Mouse (Mus musculus) lung, embryonic 16.5 days (tissue): ENCODE measurements around the gene Slc25a21. TPM values are rescaled to one million over a fixed set of nuclear protein-coding genes. Genes with fewer than 3 reads are reported as not detected.

Experiments used
- ATAC-seq: fragments of 200-750 bp; cut with Nextera tagmentation; 2 replicates; pipeline ENCODE4 v1.8.0; 2017; ENCODE audit warnings: low read depth, mild to moderate bottlenecking, moderate library complexity
- H3K27ac ChIP-seq: fragments of 300-500 bp; sonication (generic); 2 replicates; pipeline ENCODE4 v1.5.1; 2014; ENCODE audit warnings: mild to moderate bottlenecking, control low read depth, low read length
- H3K27me3 ChIP-seq: fragments of 300-500 bp; sonication (generic); 2 replicates; pipeline ENCODE4 v1.6.1; 2014; ENCODE audit warnings: low read depth, low read length, mixed read lengths; ENCODE audit not compliant: control insufficient read depth, insufficient read depth
- H3K36me3 ChIP-seq: fragments of 300-500 bp; sonication (generic); 2 replicates; pipeline ENCODE4 v1.6.1; 2014; ENCODE audit warnings: low read length; ENCODE audit not compliant: control insufficient read depth, insufficient read depth
- H3K4me1 ChIP-seq: fragments of 300-500 bp; sonication (generic); replicated peaks from 2 replicates; pipeline ENCODE4 v1.6.1; 2014; ENCODE audit warnings: low read length, mixed read lengths; ENCODE audit not compliant: control insufficient read depth, insufficient read depth
- H3K4me2 ChIP-seq: fragments of 300-500 bp; sonication (generic); 2 replicates; pipeline ENCODE4 v1.6.1; 2014; ENCODE audit warnings: low read depth, low read length, control low read depth
- H3K4me3 ChIP-seq: fragments of 300-500 bp; sonication (generic); 2 replicates; pipeline ENCODE4 v1.5.1; 2014; ENCODE audit warnings: mild to moderate bottlenecking, low read length, control low read depth
- H3K9ac ChIP-seq: fragments of 300-500 bp; sonication (generic); 2 replicates; pipeline ENCODE4 v1.6.1; 2014; ENCODE audit warnings: low read length, control low read depth
- H3K9me3 ChIP-seq: fragments of 300-500 bp; sonication (generic); 2 replicates; pipeline ENCODE4 v1.6.1; 2016; ENCODE audit warnings: low read length; ENCODE audit not compliant: control insufficient read depth
- WGBS: fragments of 180-500 bp; shearing (Covaris S2); extraction: QIAGEN DNeasy Blood & Tissue Kit; methylation state at CpG from one replicate; pipeline ENCODE4 v1.1.7; 2014; 5-methylcytosine and 5-hydroxymethylcytosine counted together
- polyA plus RNA-seq: library from polyadenylated mRNA; unstranded; fragments of >200 nt; fragmentation: Nextera tagmentation; extraction: Ambion mirVana; gene quantifications from 2 replicates; pipeline ENCODE4 v1.2.1, GENCODE M21; 2015

Gene Slc25a21
- polyA plus RNA-seq, result 0.30 and 0.45 TPM in 2 replicates

DNA sequence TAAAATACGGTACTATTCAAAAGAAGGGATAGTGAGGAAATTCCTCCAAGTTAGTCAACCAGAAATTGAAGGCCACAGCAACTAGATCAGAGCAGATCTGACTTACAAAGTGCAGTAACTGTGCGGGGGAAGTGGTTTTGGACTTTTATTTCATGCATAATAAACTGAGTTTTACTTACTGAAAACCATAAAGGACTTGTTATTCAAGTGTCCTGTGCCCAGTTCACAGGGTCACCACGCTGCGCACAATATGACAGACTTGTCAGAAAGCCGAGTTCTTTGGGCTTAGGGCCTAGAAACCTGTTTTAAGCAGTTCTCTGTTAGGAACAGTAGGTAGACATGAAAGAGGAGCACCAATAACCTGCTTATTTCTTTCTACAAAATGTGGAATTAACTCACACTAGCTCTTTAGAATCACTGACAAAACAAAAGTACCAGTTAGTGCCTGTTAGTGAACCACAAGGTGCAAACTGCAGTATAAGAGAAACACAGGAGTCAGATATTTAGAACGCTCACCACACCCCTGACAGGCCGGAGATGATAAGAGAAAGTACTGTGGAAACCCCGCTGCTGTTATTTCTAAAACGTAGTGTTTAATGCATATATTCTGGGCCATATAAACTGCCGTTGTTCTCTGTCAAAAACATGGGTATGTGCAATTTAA is at the start of gene Slc25a21:
Gene Slc25a21 (minus strand): TSS at position 110 of the 664 bp plus-strand sequence.
- 72% methylated on average over 10 of the region's 10 CpGs for WGBS
- 0 out of 2 replicates have a peak, but pooled peaks cover 2% of the 10 kb centered on the region for H3K4me1 ChIP-seq

GRCm38 (mm10) chr12:57243671-57244495 is 46.6 kb upstream of the Slc25a21 start:
- whole genome bisulfite sequencing, result 85% methylated on average over 5 of the region's 5 CpGs
- no peaks in the 10 kb centered on the region for H3K4me1 ChIP-seq
- H3K4me2 ChIP-seq, result no peak overlapping the region
- no peak overlapping the region for H3K4me3 ChIP-seq
- ATAC-seq, result no peak
- H3K27ac ChIP-seq, result no peak overlapping the region
- H3K36me3 ChIP-seq, result peaks cover 9% of the 10 kb centered on the region
- H3K9ac ChIP-seq, result no peak overlapping the region
- H3K27me3 ChIP-seq, result no peaks in the 10 kb centered on the region
- H3K9me3 ChIP-seq, result no peaks in the 10 kb centered on the region

More for the DNA sequence above, at the start of gene Slc25a21:
- Histone ChIP-seq H3K27me3 (peaks cover 8% of the 10 kb centered on the region), H3K9me3 (no peaks in the 10 kb centered on the region), H3K9ac (peak within 1 kb of the TSS; percentile 68), H3K4me3 (peak within 1 kb of the TSS; percentile 59), H3K4me2 (peak within 1 kb of the TSS; percentile 91), H3K27ac (no peak within 1 kb of the TSS), H3K36me3 (no peaks in the 10 kb centered on the region)
- no peak for ATAC-seq

GRCm38 (mm10) chr12:57233386-57233785 is 36.1 kb upstream of the Slc25a21 start:
- no peak overlapping the region for H3K27ac ChIP-seq
- H3K9ac ChIP-seq, result no peak overlapping the region
- whole genome bisulfite sequencing, result 79% methylated on average over 5 of the region's 5 CpGs
- no peak overlapping the region for H3K4me2 ChIP-seq
- H3K9me3 ChIP-seq, result no peaks in the 10 kb centered on the region
- no peak for ATAC-seq
- no peaks in the 10 kb centered on the region for H3K27me3 ChIP-seq
- H3K36me3 ChIP-seq, result peaks cover 4% of the 10 kb centered on the region
- H3K4me3 ChIP-seq, result no peak overlapping the region
- 0 out of 2 replicates have a peak, but pooled peaks cover 2% of the 10 kb centered on the region for H3K4me1 ChIP-seq

DNA sequence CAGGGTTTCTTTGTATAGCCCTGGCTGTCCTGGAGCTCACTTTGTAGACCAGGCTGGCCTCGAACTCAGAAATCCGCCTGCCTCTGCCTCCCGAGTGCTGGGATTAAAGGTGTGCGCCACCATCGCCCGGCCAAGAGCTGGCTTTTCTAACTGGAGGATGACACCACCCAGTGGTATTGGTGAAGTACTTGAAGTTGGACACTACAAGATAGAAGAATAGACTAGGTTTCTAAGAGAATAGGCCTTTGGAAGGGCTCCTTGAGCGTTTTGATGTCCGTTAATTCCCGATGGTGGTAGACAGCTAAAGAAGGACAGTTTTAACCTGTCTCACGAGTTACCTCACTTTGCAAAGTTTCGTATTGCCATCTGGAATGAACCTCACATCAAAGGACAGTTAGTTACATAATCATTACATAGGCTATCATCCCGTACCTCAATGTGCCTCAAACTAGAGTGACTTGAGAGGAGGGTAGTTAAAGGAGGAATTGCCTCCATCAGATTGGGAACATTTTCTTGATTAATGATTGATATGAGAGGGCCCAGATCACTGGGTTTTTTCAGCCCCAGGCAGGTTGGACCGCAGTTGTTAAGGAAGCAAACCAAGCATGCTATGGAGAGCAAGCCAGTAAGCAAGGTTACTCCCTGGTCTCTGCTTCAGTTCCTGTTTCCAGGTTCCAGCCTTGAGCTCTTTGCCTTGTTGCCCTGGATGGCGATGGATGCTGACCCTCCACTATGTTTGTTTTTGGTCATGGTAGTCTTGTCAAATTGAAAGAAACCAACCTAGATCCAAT is 34.0 kb upstream of the Slc25a21 start:
- Histone ChIP-seq H3K4me2 (peak overlapping the region; percentile 71), H3K36me3 (no peaks in the 10 kb centered on the region), H3K4me3 (peak overlapping the region; percentile 86), H3K27me3 (no peaks in the 10 kb centered on the region), H3K4me1 (0 out of 2 replicates have a peak, but pooled peaks cover 2% of the 10 kb centered on the region), H3K9me3 (no peaks in the 10 kb centered on the region), H3K9ac (peak overlapping the region; percentile 92), H3K27ac (peak overlapping the region; percentile 93; the same call in 1 of the 2 replicates)
- WGBS, result 55% methylated on average over 14 of the region's 14 CpGs
- ATAC-seq, result no peak

- H3K4me3 ChIP-seq, result peak within 1 kb of the TSS; percentile 86
- ATAC-seq, result peak; percentile 99
- 0 out of 2 replicates have a peak, but pooled peaks cover 2% of the 10 kb centered on the region for H3K4me1 ChIP-seq
- H3K9ac ChIP-seq, result peak within 1 kb of the TSS; percentile 92
- no peaks in the 10 kb centered on the region for H3K36me3 ChIP-seq
- WGBS, result 0% methylated on average over 56 of the region's 58 CpGs
- H3K4me2 ChIP-seq, result peak within 1 kb of the TSS; percentile 71
- peak within 1 kb of the TSS; percentile 93 for H3K27ac ChIP-seq
- no peaks in the 10 kb centered on the region for H3K27me3 ChIP-seq
- no peaks in the 10 kb centered on the region for H3K9me3 ChIP-seq
These were observed 33.0 kb upstream of the Slc25a21 start, which contains the start of the genes Prps1l3 and Mipol1 for GRCm38 (mm10) chr12:57230192-57230706. Gene Prps1l3 (plus strand): TSS chr12:57230412. Gene Mipol1 (plus strand): TSS chr12:57230427.

DNA sequence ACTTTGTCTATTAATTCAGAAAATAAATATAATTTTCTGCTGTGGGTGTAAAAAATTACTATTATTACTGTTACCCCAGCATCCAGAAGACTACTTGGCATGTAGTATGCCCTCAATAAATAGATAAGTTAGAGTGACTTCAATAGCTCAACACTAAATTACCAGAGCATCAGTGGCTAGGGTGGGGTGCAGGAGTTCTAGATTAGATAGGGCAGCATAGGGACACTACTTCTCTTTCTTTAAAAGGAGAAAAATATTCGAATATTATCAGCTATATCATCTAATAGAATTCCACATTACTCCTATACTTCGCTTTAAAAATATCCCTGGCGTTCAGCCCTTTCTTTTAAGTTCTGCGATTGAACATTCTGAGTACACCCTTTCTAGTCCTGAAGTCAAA is 32.4 kb upstream of the Slc25a21 start:
- Histone ChIP-seq H3K4me3 (peak overlapping the region; percentile 86), H3K27me3 (no peaks in the 10 kb centered on the region), H3K27ac (peak overlapping the region; percentile 93), H3K9me3 (no peaks in the 10 kb centered on the region), H3K9ac (peak overlapping the region; percentile 77), H3K4me2 (peak overlapping the region; percentile 71), H3K4me1 (0 out of 2 replicates have a peak, but pooled peaks cover 2% of the 10 kb centered on the region), H3K36me3 (no peaks in the 10 kb centered on the region)
- WGBS, result 17% methylated on average over 4 of the region's 4 CpGs
- no peak for ATAC-seq

GRCm38 (mm10) chr12:57227776-57228175 is 30.5 kb upstream of the Slc25a21 start:
- Histone ChIP-seq H3K4me2 (no peak overlapping the region), H3K9me3 (no peaks in the 10 kb centered on the region), H3K27me3 (no peaks in the 10 kb centered on the region), H3K9ac (no peak overlapping the region), H3K4me3 (no peak overlapping the region), H3K36me3 (no peaks in the 10 kb centered on the region), H3K27ac (no peak overlapping the region), H3K4me1 (0 out of 2 replicates have a peak, but pooled peaks cover 2% of the 10 kb centered on the region)
- ATAC-seq, result no peak
- 81% methylated on average over 4 of the region's 8 CpGs for WGBS

DNA sequence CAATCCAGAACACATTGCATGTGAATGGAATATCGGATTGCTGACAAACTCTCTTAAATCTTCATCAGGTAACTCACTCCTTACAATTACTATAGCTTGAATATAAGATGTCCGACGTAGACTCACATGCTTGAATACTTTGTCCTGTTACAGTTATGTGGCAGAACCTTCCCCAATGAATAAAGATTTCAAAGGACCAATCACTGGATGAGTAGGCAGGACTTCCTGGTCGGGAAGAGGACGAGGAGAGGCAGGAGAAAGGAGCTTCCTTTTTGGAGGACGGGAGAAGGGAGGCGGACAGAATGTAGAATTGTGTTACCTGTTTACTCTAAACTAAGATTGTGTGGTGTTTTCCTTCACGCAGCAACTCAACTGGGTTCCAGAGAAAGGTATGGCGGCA is 29.1 kb upstream of the Slc25a21 start:
- Histone ChIP-seq H3K4me3 (no peak overlapping the region), H3K9ac (no peak overlapping the region), H3K36me3 (no peaks in the 10 kb centered on the region), H3K4me2 (no peak overlapping the region), H3K4me1 (no peaks in the 10 kb centered on the region), H3K27me3 (no peaks in the 10 kb centered on the region), H3K9me3 (no peaks in the 10 kb centered on the region), H3K27ac (no peak overlapping the region)
- ATAC-seq, result no peak
- WGBS, result 83% methylated on average over 9 of the region's 9 CpGs
